ENCODE assay signal across 12 mouse cellular contexts in genomic region chrX:143902300-143902699, GRCm38 (mm10). TPM values are rescaled to one million over a fixed set of nuclear protein-coding genes. Genes with fewer than 3 reads are reported as not detected.
DNase-seq lines count a peak whose midpoint lies in the region; ATAC-seq and TF ChIP-seq lines count a peak whose summit lies in the region.
"Had no signal": no experiment of that assay in that cellular context is flagged by ENCODE, and none has a peak within 500 bp of the region (broad histone marks: within the 10 kb centered on the region; RNA-seq: fewer than 3 reads in every experiment).

No protein-coding gene starts in this region.

- TF ChIP-seq POLR2A in brain, embryonic 14.5 days (IDR thresholded peaks at IDR 0.05; ENCODE audit: borderline replicate concordance, extremely low read depth, insufficient read depth, insufficient read length, poor library complexity, severe bottlenecking) = no peak

- H3K4me3 ChIP-seq in forebrain, embryonic 13.5 days = no peak overlapping the region
- H3K4me3 ChIP-seq in neural tube, embryonic 12.5 days = no peak overlapping the region
- H3K4me3 ChIP-seq: limb, embryonic 12.5 days had no signal

- ATAC-seq in forebrain, embryonic 13.5 days = peak; percentile 94
- ATAC-seq in neural tube, embryonic 12.5 days (ENCODE audit: low FRiP score, low read depth) = peak; percentile 80
- ATAC-seq in megakaryocyte progenitor cell, adult 5-6 weeks (replicated peaks; ENCODE audit: poor library complexity) = no peak

- peak overlapping the region; percentile 40 for H3K4me2 ChIP-seq in forebrain, embryonic 13.5 days
- H3K4me2 ChIP-seq in neural tube, embryonic 12.5 days (replicated peaks) = peak overlapping the region; percentile 22; the same call in 1 of the 2 replicates
- H3K4me2 ChIP-seq: limb, embryonic 12.5 days had no signal

- no peaks in the 10 kb centered on the region for H3K27me3 ChIP-seq in forebrain, embryonic 13.5 days
- no peaks in the 10 kb centered on the region for H3K27me3 ChIP-seq in neural tube, embryonic 12.5 days (replicated peaks)
- H3K27me3 ChIP-seq: limb, embryonic 12.5 days had no signal

- WGBS in forebrain, embryonic 13.5 days = 18% methylated on average over 8 of the region's 8 CpGs
- WGBS in neural tube, embryonic 12.5 days = 34% methylated on average over 8 of the region's 8 CpGs

- no peaks in the 10 kb centered on the region for H3K36me3 ChIP-seq in forebrain, embryonic 13.5 days (ENCODE audit: poor library complexity, severe bottlenecking)
- no peaks in the 10 kb centered on the region for H3K36me3 ChIP-seq in neural tube, embryonic 12.5 days
- H3K36me3 ChIP-seq: limb, embryonic 12.5 days had no signal

- peaks cover 32% of the 10 kb centered on the region for H3K4me1 ChIP-seq in forebrain, embryonic 13.5 days
- no peaks in the 10 kb centered on the region; the same call in 1 of the 2 replicates for H3K4me1 ChIP-seq in neural tube, embryonic 12.5 days
- H3K4me1 ChIP-seq: limb, embryonic 12.5 days had no signal

- no peaks in the 10 kb centered on the region for H3K9me3 ChIP-seq in forebrain, embryonic 13.5 days (replicated peaks)
- H3K9me3 ChIP-seq in neural tube, embryonic 12.5 days = no peaks in the 10 kb centered on the region
- H3K9me3 ChIP-seq: limb, embryonic 12.5 days had no signal

- peak overlapping the region; percentile 91 for H3K27ac ChIP-seq in forebrain, embryonic 13.5 days
- H3K27ac ChIP-seq in neural tube, embryonic 12.5 days = peak overlapping the region; percentile 62
- H3K27ac ChIP-seq: limb, embryonic 12.5 days had no signal

- peak overlapping the region; percentile 45 for H3K9ac ChIP-seq in forebrain, embryonic 13.5 days
- 0 out of 2 replicates have a peak overlapping the region, but pooled peaks have one; percentile 30 for H3K9ac ChIP-seq in neural tube, embryonic 12.5 days
- H3K9ac ChIP-seq: limb, embryonic 12.5 days had no signal

- TF ChIP-seq CTCF in brain, embryonic 14.5 days (IDR thresholded peaks at IDR 0.05; ENCODE audit: borderline replicate concordance, extremely low read depth, insufficient read depth, insufficient read length) = no peak

- DNase-seq in brain, embryonic 14.5 days (ENCODE audit: low read depth) = peak; percentile 94
- peak; percentile 33 for DNase-seq in layer of hippocampus, adult 9-11 months
- DNase-seq in lung, postnatal 10 days = no peak
- no peak for DNase-seq in natural killer cell, adult 2 months (ENCODE audit: low spot score in 2 of 2)
- DNase-seq: adrenal gland, adult 8-10 months; kidney, adult 2 months had no signal

RNA-seq across cellular contexts. Expression of gene Dcx, which starts 30.8 kb away (rescaled TPM):
- 239 and 313 TPM in 2 replicates for polyA plus RNA-seq in brain, embryonic 14.5 days (2012; rRNA removed)
- 196 and 206 TPM in 2 replicates for polyA plus RNA-seq in forebrain, embryonic 13.5 days (2015; fragmentation: Nextera tagmentation; extraction: Ambion mirVana)
- 230 and 246 TPM in 2 replicates for polyA plus RNA-seq in neural tube, embryonic 12.5 days (2016; fragmentation: Nextera tagmentation; extraction: Ambion mirVana)
- not detected in 2 replicates for total RNA-seq in megakaryocyte progenitor cell, adult 5-6 weeks (2015)
- not detected in 2 replicates for total RNA-seq in megakaryocyte progenitor cell, adult 5-6 weeks (2017)
- total RNA-seq: ES-E14; heart, adult 8-10 months had no signal

Comparison
In these comparisons a context has a peak if more than half of its experiments do, and no peak if none do; other contexts are left out.
1. DNase-seq: peak in brain, embryonic 14.5 days (single experiment) and layer of hippocampus, adult 9-11 months (single experiment); none in lung, postnatal 10 days (single experiment) and natural killer cell, adult 2 months (0 of 2).